Mouse (Mus musculus): ENCODE results near the gene Rapgef1.

The Rapgef1 gene

GRCm38 (mm10) chr2:29674545-29674944 is 55.0 kb downstream of the Rapgef1 start:
- no peak for DNase-seq

GRCm38 (mm10) chr2:29675846-29676245 is 56.3 kb downstream of the Rapgef1 start:
- no peak for DNase-seq

- DNase-seq, result no peak
These were observed 57.0 kb downstream of the Rapgef1 start for GRCm38 (mm10) chr2:29676513-29676912.

- DNase-seq, result no peak
These were observed 58.3 kb downstream of the Rapgef1 start for GRCm38 (mm10) chr2:29677842-29678241.

GRCm38 (mm10) chr2:29678524-29678923 is 59.0 kb downstream of the Rapgef1 start:
- DNase-seq, result no peak

- no peak for DNase-seq
These were observed 60.4 kb downstream of the Rapgef1 start for GRCm38 (mm10) chr2:29679710-29680584.

GRCm38 (mm10) chr2:29683261-29683999 is 63.9 kb downstream of the Rapgef1 start:
- DNase-seq, result no peak

GRCm38 (mm10) chr2:29684498-29684897 is 65.0 kb downstream of the Rapgef1 start:
- peak; percentile 43 to 62 for DNase-seq

GRCm38 (mm10) chr2:29689014-29689413 is 69.5 kb downstream of the Rapgef1 start:
- DNase-seq, result no peak

GRCm38 (mm10) chr2:29689495-29689894 is 70.0 kb downstream of the Rapgef1 start:
- no peak for DNase-seq

- no peak for DNase-seq
These were observed 71.5 kb downstream of the Rapgef1 start for GRCm38 (mm10) chr2:29691068-29691467.

- no peak for DNase-seq
These were observed 72.0 kb downstream of the Rapgef1 start for GRCm38 (mm10) chr2:29691507-29691906.

GRCm38 (mm10) chr2:29692192-29692591 is 72.7 kb downstream of the Rapgef1 start:
- no peak for DNase-seq

GRCm38 (mm10) chr2:29696207-29696800 is 76.8 kb downstream of the Rapgef1 start:
- DNase-seq, result no peak

GRCm38 (mm10) chr2:29698421-29699290 is 79.1 kb downstream of the Rapgef1 start:
- no peak for DNase-seq

GRCm38 (mm10) chr2:29700898-29701297 is 81.4 kb downstream of the Rapgef1 start:
- no peak for DNase-seq

GRCm38 (mm10) chr2:29701393-29701792 is 81.9 kb downstream of the Rapgef1 start:
- DNase-seq, result no peak

- no peak for DNase-seq
These were observed 82.7 kb downstream of the Rapgef1 start for GRCm38 (mm10) chr2:29702189-29702588.

GRCm38 (mm10) chr2:29703104-29704081 is 83.9 kb downstream of the Rapgef1 start:
- DNase-seq, result no peak

- DNase-seq, result no peak
These were observed 86.0 kb downstream of the Rapgef1 start for GRCm38 (mm10) chr2:29705493-29705892.
